Mouse (Mus musculus) neural tube, embryonic 11.5 days (tissue): Measurements from ENCODE around the gene Tinf2. TPM values are rescaled to one million over a fixed set of nuclear protein-coding genes. Genes with fewer than 3 reads are reported as not detected.

Experiments
- ATAC-seq: fragments of 200-750 bp; cut with Nextera tagmentation; 2 replicates; pipeline ENCODE4 v1.8.0; 2017; ENCODE audit warnings: moderate number of reproducible peaks, mild to moderate bottlenecking, moderate TSS enrichment, moderate library complexity; ENCODE audit not compliant: insufficient read depth, low FRiP score, low TSS enrichment
- DNase-seq: peaks from one replicate; pipeline ENCODE4 v3.0.0-alpha.2; 2015; ENCODE audit warnings: low spot score
- H3K27ac ChIP-seq: fragments of 300-500 bp; sonication (generic); 2 replicates; pipeline ENCODE4 v1.5.1; 2014; ENCODE audit warnings: low read depth, mild to moderate bottlenecking, low read length
- H3K27me3 ChIP-seq: fragments of 300-500 bp; sonication (generic); 2 replicates; pipeline ENCODE4 v1.6.1; 2014; ENCODE audit warnings: mild to moderate bottlenecking, low read length, mixed read lengths; ENCODE audit not compliant: control insufficient read depth, insufficient read depth
- H3K36me3 ChIP-seq: fragments of 300-500 bp; sonication (generic); 2 replicates; pipeline ENCODE4 v1.6.1; 2014; ENCODE audit warnings: mild to moderate bottlenecking, low read length, moderate library complexity, mixed read lengths; ENCODE audit not compliant: control insufficient read depth, insufficient read depth
- H3K4me1 ChIP-seq: fragments of 300-500 bp; sonication (generic); 2 replicates; pipeline ENCODE4 v1.6.1; 2014; ENCODE audit warnings: low read length, mixed read lengths; ENCODE audit not compliant: control insufficient read depth, insufficient read depth
- H3K4me2 ChIP-seq: fragments of 300-500 bp; sonication (generic); 2 replicates; pipeline ENCODE4 v1.6.1; 2014; ENCODE audit warnings: low read depth, mild to moderate bottlenecking, moderate library complexity
- H3K4me3 ChIP-seq: fragments of 300-500 bp; sonication (generic); 2 replicates; pipeline ENCODE4 v1.5.1; 2014; ENCODE audit warnings: low read depth, low read length
- H3K9ac ChIP-seq: fragments of 300-500 bp; sonication (generic); 2 replicates; pipeline ENCODE4 v1.6.1; 2014; ENCODE audit warnings: mild to moderate bottlenecking, low read length
- H3K9me3 ChIP-seq: fragments of 300-500 bp; sonication (generic); 2 replicates; pipeline ENCODE4 v1.6.1; 2016; ENCODE audit warnings: low read length; ENCODE audit not compliant: control insufficient read depth
- WGBS: fragments of 180-500 bp; shearing (Covaris S2); extraction: QIAGEN DNeasy Blood & Tissue Kit; methylation state at CpG from one replicate; pipeline ENCODE4 v1.1.7; 2014; 5-methylcytosine and 5-hydroxymethylcytosine counted together
- polyA plus RNA-seq: library from polyadenylated mRNA; unstranded; fragments of >200 nt; fragmentation: Nextera tagmentation; extraction: Ambion mirVana; gene quantifications from 2 replicates; pipeline ENCODE4 v1.2.1, GENCODE M21; 2014

Tinf2 gene
- polyA plus RNA-seq: 50.7 and 61.2 TPM in 2 replicates

- H3K27ac ChIP-seq: peak within 1 kb of the TSS; percentile 67
- peak; percentile 98 for ATAC-seq
- WGBS: under 1% methylated on average over 66 of the region's 66 CpGs
These were observed at the start of gene Tinf2 for GRCm38 (mm10) chr14:55681160-55682117. TSS of gene Tinf2 (minus strand) at chr14:55681820.

GRCm38 (mm10) chr14:55730531-55731032, 49.0 kb upstream of the Tinf2 start:
- ATAC-seq: no peak
- no peaks in the 10 kb centered on the region for H3K4me1 ChIP-seq
- no peak overlapping the region for H3K4me3 ChIP-seq
- no peak overlapping the region for H3K9ac ChIP-seq
- 91% methylated on average over 7 of the region's 7 CpGs for WGBS
- no peak for DNase-seq
- H3K27me3 ChIP-seq: no peaks in the 10 kb centered on the region
- no peak overlapping the region for H3K4me2 ChIP-seq
- H3K9me3 ChIP-seq: no peaks in the 10 kb centered on the region
- H3K36me3 ChIP-seq: no peaks in the 10 kb centered on the region
- no peak overlapping the region for H3K27ac ChIP-seq

More at GRCm38 (mm10) chr14:55681160-55682117, at the start of gene Tinf2:
- Histone ChIP-seq H3K4me1 (0 out of 2 replicates have a peak, but pooled peaks cover 3% of the 10 kb centered on the region), H3K36me3 (0 out of 2 replicates have a peak, but pooled peaks cover 3% of the 10 kb centered on the region), H3K9me3 (no peaks in the 10 kb centered on the region), H3K4me2 (peak within 1 kb of the TSS; percentile 86), H3K27me3 (no peaks in the 10 kb centered on the region), H3K9ac (peak within 1 kb of the TSS; percentile 68), H3K4me3 (peak within 1 kb of the TSS; percentile 77)
- peak; percentile 96 for DNase-seq

DNA sequence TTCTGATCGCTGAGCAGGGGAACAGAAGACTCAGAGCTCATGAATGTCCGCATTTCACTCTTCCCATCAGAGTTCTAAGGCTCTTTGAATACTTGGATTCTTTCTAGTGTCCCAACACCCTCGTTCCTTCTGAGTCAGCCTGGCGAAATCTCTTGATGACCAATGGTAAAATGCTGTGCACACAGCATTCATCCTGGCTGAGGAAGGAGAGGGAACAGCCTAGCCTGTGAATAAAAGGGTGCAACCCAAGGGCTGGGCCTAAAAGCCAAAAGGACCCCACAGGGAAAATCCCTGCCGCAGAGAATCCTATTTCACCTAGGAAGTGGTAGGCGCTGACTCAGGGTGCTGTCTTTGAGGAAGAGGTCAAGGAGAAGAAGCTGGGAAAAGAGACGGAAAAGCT, 48.5 kb upstream of the Tinf2 start:
- H3K9ac ChIP-seq: no peak overlapping the region
- H3K27me3 ChIP-seq: no peaks in the 10 kb centered on the region
- WGBS: 84% methylated on average over 7 of the region's 7 CpGs
- ATAC-seq (no peak), DNase-seq (no peak)
- H3K9me3 ChIP-seq: no peaks in the 10 kb centered on the region
- H3K4me1 ChIP-seq: no peaks in the 10 kb centered on the region
- H3K4me3 ChIP-seq: no peak overlapping the region
- no peak overlapping the region for H3K27ac ChIP-seq
- H3K4me2 ChIP-seq: no peak overlapping the region
- H3K36me3 ChIP-seq: no peaks in the 10 kb centered on the region

DNA sequence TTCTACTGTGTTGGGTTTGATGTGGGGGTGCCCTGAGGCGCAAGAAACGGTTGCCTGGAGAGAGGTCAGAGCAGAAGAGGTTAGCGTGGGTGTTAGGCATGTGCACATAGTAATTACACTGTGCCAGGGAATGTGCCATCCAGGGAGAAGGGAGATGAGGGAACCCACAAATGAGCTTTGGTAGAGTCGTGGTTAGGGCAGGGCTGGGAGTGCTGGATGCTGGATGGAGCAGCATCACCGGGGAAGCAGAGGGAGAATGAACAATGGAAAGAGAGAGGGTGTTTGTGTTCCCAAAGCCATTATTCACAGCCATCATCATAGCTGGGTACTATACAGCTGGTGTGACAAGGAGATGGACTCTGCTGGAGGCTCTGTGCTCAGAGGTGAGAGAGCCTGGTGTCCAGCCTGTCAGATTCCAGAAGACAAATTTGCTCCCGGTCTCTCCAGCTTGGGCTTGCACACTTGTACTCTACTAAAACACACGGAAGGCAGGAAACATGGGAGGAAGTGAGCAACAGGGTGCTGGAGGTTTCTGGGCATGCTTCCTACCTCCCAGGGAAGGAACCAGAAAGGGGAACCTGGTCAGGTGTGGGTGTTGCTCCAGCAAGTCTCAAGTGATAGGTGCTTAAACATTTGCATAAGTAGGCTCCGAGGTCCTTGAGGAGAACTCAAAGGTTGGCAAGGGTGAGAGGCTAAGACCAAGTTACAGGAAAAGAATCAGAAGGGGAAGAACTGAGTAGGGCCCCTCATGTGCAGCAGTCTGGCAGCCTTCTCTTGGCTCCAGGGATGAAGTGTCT, 46.5 kb upstream of the Tinf2 start:
- no peak overlapping the region for H3K27ac ChIP-seq
- ATAC-seq (no peak), DNase-seq (no peak)
- H3K9ac ChIP-seq: no peak overlapping the region
- no peak overlapping the region for H3K4me2 ChIP-seq
- H3K9me3 ChIP-seq: no peaks in the 10 kb centered on the region
- H3K4me1 ChIP-seq: no peaks in the 10 kb centered on the region
- H3K36me3 ChIP-seq: no peaks in the 10 kb centered on the region
- 75% methylated on average over 8 of the region's 8 CpGs for WGBS
- no peaks in the 10 kb centered on the region for H3K27me3 ChIP-seq
- no peak overlapping the region for H3K4me3 ChIP-seq

DNA sequence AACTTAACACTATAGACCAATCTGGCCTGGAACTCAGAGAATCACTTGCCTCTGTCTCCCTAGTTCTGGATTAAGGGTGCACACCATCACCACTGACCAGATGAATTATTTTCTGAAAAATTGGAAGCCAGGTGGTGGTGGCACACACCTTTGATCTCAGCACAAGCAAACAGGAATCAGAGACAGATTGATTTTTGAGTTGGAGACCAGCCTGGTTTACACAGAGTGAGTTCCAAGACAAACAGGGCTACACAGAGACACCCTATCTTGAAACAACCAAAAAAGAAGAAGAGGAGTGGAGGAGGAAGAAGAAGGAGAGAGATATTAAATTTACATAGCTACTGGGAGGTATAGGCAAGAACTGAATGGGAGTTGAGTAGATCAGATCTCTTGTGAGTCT, 44.6 kb upstream of the Tinf2 start:
- DNase-seq: no peak

GRCm38 (mm10) chr14:55724411-55724871, 42.8 kb upstream of the Tinf2 start:
- no peak overlapping the region for H3K4me3 ChIP-seq
- H3K27ac ChIP-seq: no peak overlapping the region
- H3K27me3 ChIP-seq: no peaks in the 10 kb centered on the region
- no peak overlapping the region for H3K4me2 ChIP-seq
- WGBS: 69% methylated on average over 8 of the region's 8 CpGs
- H3K4me1 ChIP-seq: no peaks in the 10 kb centered on the region
- no peaks in the 10 kb centered on the region for H3K36me3 ChIP-seq
- no peaks in the 10 kb centered on the region for H3K9me3 ChIP-seq
- ATAC-seq (no peak), DNase-seq (no peak)
- no peak overlapping the region for H3K9ac ChIP-seq

More for the DNA sequence above, 44.6 kb upstream of the Tinf2 start:
- no peak overlapping the region for H3K4me2 ChIP-seq
- H3K27me3 ChIP-seq: no peaks in the 10 kb centered on the region
- H3K9ac ChIP-seq: no peak overlapping the region
- no peaks in the 10 kb centered on the region for H3K4me1 ChIP-seq
- ATAC-seq: no peak
- H3K9me3 ChIP-seq: no peaks in the 10 kb centered on the region
- no peaks in the 10 kb centered on the region for H3K36me3 ChIP-seq
- no peak overlapping the region for H3K4me3 ChIP-seq
- H3K27ac ChIP-seq: no peak overlapping the region

DNA sequence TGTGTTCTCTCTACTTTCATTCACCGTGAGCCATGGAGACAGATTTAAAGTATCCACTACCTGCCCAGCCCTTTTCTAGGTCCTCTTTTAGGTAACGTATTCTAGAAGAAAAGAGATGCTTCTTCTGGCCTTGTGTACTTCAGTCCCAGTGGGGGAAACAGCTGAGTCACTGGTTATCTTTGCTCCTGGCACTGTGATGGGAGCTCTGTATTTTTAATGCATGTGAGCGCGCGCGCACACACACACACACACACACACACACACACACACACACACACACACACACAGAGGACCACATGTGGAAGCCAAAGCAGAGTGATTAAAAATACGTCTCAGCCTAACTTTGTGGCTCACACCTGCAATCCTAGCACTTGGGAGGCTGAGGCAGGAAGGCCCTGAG, 41.8 kb upstream of the Tinf2 start:
- 94% methylated on average over 7 of the region's 7 CpGs for WGBS
- Histone ChIP-seq H3K27ac (no peak overlapping the region), H3K9ac (no peak overlapping the region), H3K27me3 (no peaks in the 10 kb centered on the region), H3K4me2 (no peak overlapping the region), H3K36me3 (no peaks in the 10 kb centered on the region), H3K4me3 (no peak overlapping the region), H3K4me1 (no peaks in the 10 kb centered on the region), H3K9me3 (no peaks in the 10 kb centered on the region)
- DNase-seq (no peak), ATAC-seq (no peak)

DNA sequence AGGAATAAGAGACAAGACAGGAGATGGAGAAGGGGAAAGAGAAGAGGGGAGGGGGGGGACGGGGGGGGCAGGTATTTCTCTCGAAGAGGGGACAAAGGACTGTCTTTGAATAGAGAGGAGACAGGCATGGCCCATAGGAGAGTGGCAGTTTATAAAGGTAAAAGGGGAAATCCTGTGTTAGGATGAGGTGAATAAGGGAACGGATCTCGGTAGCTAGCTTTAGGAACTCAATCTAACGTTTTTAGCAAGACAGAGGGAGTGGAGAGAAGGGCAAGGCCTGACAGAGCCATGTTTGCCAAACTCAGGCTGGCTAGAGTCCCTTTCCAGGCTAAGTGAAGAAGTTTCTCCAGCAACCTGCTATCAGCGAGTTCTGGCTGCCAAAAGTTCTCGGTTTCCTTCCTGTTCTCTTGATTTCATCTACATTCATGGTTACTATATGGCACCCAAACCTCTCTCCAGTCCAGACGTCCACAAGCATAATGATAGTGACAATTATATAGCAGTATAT, 40.9 kb upstream of the Tinf2 start:
- H3K4me2 ChIP-seq: peak overlapping the region; percentile 46
- H3K36me3 ChIP-seq: 0 out of 2 replicates have a peak, but pooled peaks cover under 1% of the 10 kb centered on the region
- H3K27ac ChIP-seq: no peak overlapping the region
- WGBS: 45% methylated on average over 8 of the region's 8 CpGs
- DNase-seq: no peak
- no peaks in the 10 kb centered on the region for H3K4me1 ChIP-seq
- no peak; the same call in 1 of the 2 replicates for ATAC-seq
- no peaks in the 10 kb centered on the region for H3K9me3 ChIP-seq
- H3K4me3 ChIP-seq: peak overlapping the region; percentile 55; the same call in 1 of the 2 replicates
- no peaks in the 10 kb centered on the region for H3K27me3 ChIP-seq
- H3K9ac ChIP-seq: peak overlapping the region; percentile 81
